Mouse (Mus musculus) heart, embryonic 14.5 days (tissue): ENCODE data around the gene Crabp1. TPM values are rescaled to one million over a fixed set of nuclear protein-coding genes. Genes with fewer than 3 reads are reported as not detected.

Source experiments
- ATAC-seq: fragments of 200-750 bp; cut with Nextera tagmentation; 2 replicates; pipeline ENCODE4 v1.8.0; 2017; ENCODE audit warnings: low read depth, moderate TSS enrichment; ENCODE audit not compliant: insufficient number of reproducible peaks, insufficient read depth, low FRiP score
- H3K27ac ChIP-seq, 2 experiments: fragments of 200-500 bp in 1 of 2; fragments of 300-500 bp in 1 of 2; sonication (generic) in 1 of 2; replicated peaks in 1 of 2; 2 replicates each; pipeline ENCODE4 v1.5.1; 2012 to 2014; ENCODE audit warnings: low read depth in 2 of 2, low read length in 2 of 2, control low read depth in 1 of 2, mild to moderate bottlenecking in 1 of 2, mixed read lengths in 1 of 2; ENCODE audit not compliant: control insufficient read depth in 1 of 2, insufficient read depth in 1 of 2
- H3K27me3 ChIP-seq: fragments of 300-500 bp; sonication (generic); 2 replicates; pipeline ENCODE4 v1.6.1; 2014; ENCODE audit warnings: mild to moderate bottlenecking, low read length, control low read depth; ENCODE audit not compliant: control insufficient read depth, insufficient read depth
- H3K36me3 ChIP-seq: fragments of 300-500 bp; sonication (generic); 2 replicates; pipeline ENCODE4 v1.6.1; 2014; ENCODE audit warnings: mild to moderate bottlenecking, control low read depth, low read length, mixed read lengths; ENCODE audit not compliant: control insufficient read depth, insufficient read depth
- H3K4me1 ChIP-seq, 2 experiments: fragments of 200-500 bp in 1 of 2; fragments of 300-500 bp in 1 of 2; sonication (generic) in 1 of 2; 2 replicates each; pipeline ENCODE4 v1.6.1; 2012 to 2014; ENCODE audit warnings: low read length in 2 of 2, control low read depth in 1 of 2, mixed read lengths in 1 of 2; ENCODE audit not compliant: control insufficient read depth in 2 of 2, insufficient read depth in 2 of 2
- H3K4me2 ChIP-seq: fragments of 300-500 bp; sonication (generic); 2 replicates; pipeline ENCODE4 v1.6.1; 2014; ENCODE audit warnings: mild to moderate bottlenecking, low read length
- H3K4me3 ChIP-seq, 2 experiments: fragments of 200-500 bp in 1 of 2; fragments of 300-500 bp in 1 of 2; sonication (generic) in 1 of 2; 2 replicates each; pipeline ENCODE4 v1.5.1; 2012 to 2014; ENCODE audit warnings: low read length in 2 of 2, mild to moderate bottlenecking in 2 of 2, control low read depth in 1 of 2, low read depth in 1 of 2, moderate library complexity in 1 of 2; ENCODE audit not compliant: control insufficient read depth in 1 of 2, insufficient read depth in 1 of 2
- H3K9ac ChIP-seq: fragments of 300-500 bp; sonication (generic); 2 replicates; pipeline ENCODE4 v1.6.1; 2014; ENCODE audit warnings: mild to moderate bottlenecking, low read length
- H3K9me3 ChIP-seq: fragments of 300-500 bp; sonication (generic); 2 replicates; pipeline ENCODE4 v1.6.1; 2016; ENCODE audit warnings: low read length, control low read depth; ENCODE audit not compliant: control insufficient read depth
- WGBS: fragments of 180-500 bp; shearing (Covaris S2); extraction: QIAGEN DNeasy Blood & Tissue Kit; methylation state at CpG from one replicate; pipeline ENCODE4 v1.1.7; 2014; 5-methylcytosine and 5-hydroxymethylcytosine counted together
- polyA plus RNA-seq: library from polyadenylated mRNA; unstranded; fragments of >200 nt; fragmentation: Nextera tagmentation; extraction: Ambion mirVana; gene quantifications from 2 replicates; pipeline ENCODE4 v1.2.1, GENCODE M21; 2014

Crabp1 gene
- 7.0 and 13.8 TPM in 2 replicates for polyA plus RNA-seq

- WGBS = under 1% methylated on average over 44 of the region's 45 CpGs
- Histone ChIP-seq H3K4me2 (peak within 1 kb of the TSS; percentile 74), H3K4me3 (peak within 1 kb of the TSS; percentile 33 to 34), H3K9ac (peak within 1 kb of the TSS; percentile 4), H3K27ac (no peak within 1 kb of the TSS), H3K9me3 (no peaks in the 10 kb centered on the region), H3K36me3 (no peaks in the 10 kb centered on the region), H3K4me1 (peaks cover 6 to 20% of the 10 kb centered on the region in 2 experiments; a peak in 3 of 4 replicates), H3K27me3 (peaks cover 80% of the 10 kb centered on the region)
- ATAC-seq = no peak
Measured at GRCm38 (mm10) chr9:54764561-54765217, at the start of gene Crabp1. Gene Crabp1 (plus strand): TSS chr9:54764748.

DNA sequence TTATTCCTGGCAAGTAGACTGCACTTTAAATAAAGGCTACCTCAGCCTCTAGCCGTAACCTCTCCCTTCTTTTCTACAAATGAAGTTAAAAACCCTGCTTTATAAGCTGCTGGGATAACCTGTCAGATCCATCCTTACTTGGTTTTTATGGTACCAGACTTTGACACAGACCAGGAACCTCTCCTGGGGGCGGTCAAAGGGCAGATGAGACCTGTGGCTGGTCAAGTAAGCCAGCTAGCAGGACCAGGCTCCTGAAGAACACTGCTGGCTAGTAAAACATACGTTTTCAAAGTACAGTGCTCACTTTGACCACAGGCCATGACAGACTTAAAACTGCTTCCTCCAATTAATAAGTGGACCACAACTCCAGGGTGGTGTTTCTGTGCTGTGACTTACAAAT, 48.8 kb upstream of the Crabp1 start:
- WGBS = 92% methylated on average over 3 of the region's 3 CpGs
- no peak overlapping the region for H3K4me2 ChIP-seq
- no peaks in the 10 kb centered on the region for H3K9me3 ChIP-seq
- H3K36me3 ChIP-seq = peaks cover 100% of the 10 kb centered on the region
- no peaks in the 10 kb centered on the region for H3K4me1 ChIP-seq
- ATAC-seq = no peak
- H3K27me3 ChIP-seq = no peaks in the 10 kb centered on the region
- no peak overlapping the region for H3K4me3 ChIP-seq
- H3K27ac ChIP-seq = no peak overlapping the region
- H3K9ac ChIP-seq = no peak overlapping the region

- Histone ChIP-seq H3K27me3 (no peaks in the 10 kb centered on the region), H3K4me2 (no peak overlapping the region), H3K9me3 (no peaks in the 10 kb centered on the region), H3K4me1 (no peaks in the 10 kb centered on the region), H3K4me3 (no peak overlapping the region), H3K36me3 (peaks cover 96% of the 10 kb centered on the region), H3K27ac (no peak overlapping the region), H3K9ac (no peak overlapping the region)
- 81% methylated on average over 3 of the region's 3 CpGs for WGBS
- no peak for ATAC-seq
Measured at GRCm38 (mm10) chr9:54717527-54717926, 47.0 kb upstream of the Crabp1 start.

GRCm38 (mm10) chr9:54722156-54722555, 42.4 kb upstream of the Crabp1 start:
- 94% methylated on average over 7 of the region's 7 CpGs for WGBS
- Histone ChIP-seq H3K27me3 (no peaks in the 10 kb centered on the region), H3K9ac (no peak overlapping the region), H3K4me3 (no peak overlapping the region), H3K9me3 (no peaks in the 10 kb centered on the region), H3K36me3 (peaks cover 95% of the 10 kb centered on the region), H3K27ac (no peak overlapping the region), H3K4me2 (no peak overlapping the region), H3K4me1 (no peaks in the 10 kb centered on the region)
- no peak for ATAC-seq

DNA sequence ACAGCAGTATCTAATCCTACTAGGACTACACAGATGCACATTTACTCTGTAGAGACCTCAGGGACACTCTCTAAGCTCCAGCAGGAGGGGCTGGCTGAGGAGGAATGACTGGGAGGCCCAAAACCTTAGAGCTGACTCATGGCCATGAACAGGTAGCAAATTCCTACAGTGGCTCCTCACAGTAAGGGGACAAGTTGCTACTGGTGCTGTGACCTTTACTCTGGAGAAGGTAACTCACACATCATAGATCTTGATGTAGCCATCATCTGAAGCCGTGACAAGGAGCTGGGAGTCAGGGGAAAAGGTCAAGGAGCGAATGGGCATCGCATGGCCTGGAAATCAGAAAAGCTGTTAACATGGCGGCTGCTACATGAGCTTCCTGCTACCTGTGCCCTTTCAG, 42.0 kb upstream of the Crabp1 start:
- Histone ChIP-seq H3K9me3 (no peaks in the 10 kb centered on the region), H3K27ac (no peak overlapping the region), H3K4me1 (no peaks in the 10 kb centered on the region), H3K36me3 (peaks cover 95% of the 10 kb centered on the region), H3K4me2 (no peak overlapping the region), H3K4me3 (no peak overlapping the region), H3K27me3 (no peaks in the 10 kb centered on the region), H3K9ac (no peak overlapping the region)
- WGBS = 94% methylated on average over 4 of the region's 4 CpGs
- no peak for ATAC-seq

DNA sequence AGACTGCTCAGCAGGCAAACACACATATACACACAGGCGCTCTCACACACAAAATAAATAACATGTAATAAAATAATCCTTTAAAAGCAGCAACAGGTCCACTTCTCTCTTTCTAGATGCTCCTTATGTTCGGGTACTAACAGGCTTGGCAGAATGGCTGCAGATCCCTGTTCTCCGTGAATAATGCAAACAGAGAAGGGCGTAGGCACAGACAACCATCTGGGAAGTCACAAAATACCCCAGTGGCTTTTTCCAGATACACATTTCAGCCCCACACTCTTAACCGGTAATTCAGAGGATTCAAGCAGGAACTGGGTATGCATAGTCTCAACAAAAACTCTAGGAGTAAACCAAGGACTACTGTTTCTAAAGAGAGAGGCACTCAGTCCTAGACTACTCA, 38.2 kb upstream of the Crabp1 start:
- Histone ChIP-seq H3K9me3 (no peaks in the 10 kb centered on the region), H3K4me1 (no peaks in the 10 kb centered on the region), H3K27ac (no peak overlapping the region), H3K4me2 (no peak overlapping the region), H3K9ac (no peak overlapping the region), H3K36me3 (peaks cover 96% of the 10 kb centered on the region), H3K4me3 (no peak overlapping the region), H3K27me3 (no peaks in the 10 kb centered on the region)
- 80% methylated on average over 5 of the region's 5 CpGs for WGBS
- no peak for ATAC-seq

DNA sequence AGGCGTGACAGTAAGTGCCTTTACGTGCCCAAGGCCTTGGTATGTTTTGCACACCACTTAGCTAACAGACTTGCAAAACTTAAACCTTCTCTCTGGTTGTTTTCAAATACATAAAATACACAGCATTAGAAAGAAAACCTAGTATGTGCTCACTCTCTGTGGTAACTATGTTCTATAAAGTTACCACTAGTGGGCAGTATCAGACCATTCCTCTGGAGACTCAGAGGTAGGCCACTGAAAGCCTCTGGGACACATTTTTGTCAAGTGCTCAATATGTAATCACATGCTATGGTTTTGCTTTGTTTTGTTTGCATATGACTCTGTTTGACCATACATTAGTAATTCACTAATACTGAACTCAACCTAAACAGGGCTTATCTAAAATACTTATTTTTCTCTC, 32.4 kb upstream of the Crabp1 start:
- Histone ChIP-seq H3K4me2 (no peak overlapping the region), H3K4me3 (no peak overlapping the region), H3K9me3 (no peaks in the 10 kb centered on the region), H3K4me1 (peaks cover 0 to 8% of the 10 kb centered on the region in 2 experiments; a peak in 2 of 4 replicates), H3K27ac (no peak overlapping the region), H3K9ac (no peak overlapping the region), H3K27me3 (no peaks in the 10 kb centered on the region), H3K36me3 (peaks cover 39% of the 10 kb centered on the region)
- WGBS = 99% methylated on average over 2 of the region's 2 CpGs
- no peak for ATAC-seq
